Mouse (Mus musculus) forebrain, postnatal 0 days (tissue): ENCODE measurements at regions not wholly inside any gene's neighbourhood (a gene's known extent, or its start where the extent isn't known, plus 50 kb on each side); places are given as distances from the start of the nearest gene placed in this dataset.

Source experiments
- ATAC-seq: fragments of 200-750 bp; cut with Nextera tagmentation; 2 replicates; pipeline ENCODE4 v1.8.0; 2017; ENCODE audit warnings: mild to moderate bottlenecking, moderate library complexity
- DNase-seq: peaks from one replicate; pipeline ENCODE4 v3.0.0-alpha.2; 2015
- H3K27ac ChIP-seq: fragments of 300-500 bp; sonication (generic); 2 replicates; pipeline ENCODE4 v1.5.1; 2014; ENCODE audit warnings: low read depth, mild to moderate bottlenecking, antibody characterized with exemption, low read length, moderate library complexity, mixed read lengths
- H3K27me3 ChIP-seq: fragments of 300-500 bp; sonication (generic); 2 replicates; pipeline ENCODE4 v1.6.1; 2014; ENCODE audit warnings: mild to moderate bottlenecking, low read length, mixed read lengths; ENCODE audit not compliant: insufficient read depth
- H3K36me3 ChIP-seq: fragments of 300-500 bp; sonication (generic); 2 replicates; pipeline ENCODE4 v1.6.1; 2014; ENCODE audit warnings: mild to moderate bottlenecking, moderate library complexity; ENCODE audit not compliant: insufficient read depth
- H3K4me1 ChIP-seq: fragments of 300-500 bp; sonication (generic); 2 replicates; pipeline ENCODE4 v1.6.1; 2014; ENCODE audit warnings: antibody characterized with exemption; ENCODE audit not compliant: insufficient read depth
- H3K4me2 ChIP-seq: fragments of 300-500 bp; sonication (generic); 2 replicates; pipeline ENCODE4 v1.6.1; 2014; ENCODE audit warnings: low read depth, mild to moderate bottlenecking, moderate library complexity
- H3K4me3 ChIP-seq: fragments of 300-500 bp; sonication (generic); 2 replicates; pipeline ENCODE4 v1.5.1; 2014; ENCODE audit warnings: low read depth, low read length, mixed read lengths
- H3K9ac ChIP-seq: fragments of 300-500 bp; sonication (generic); 2 replicates; pipeline ENCODE4 v1.6.1; 2014; ENCODE audit warnings: mild to moderate bottlenecking
- H3K9me3 ChIP-seq: fragments of 300-500 bp; sonication (generic); 2 replicates; pipeline ENCODE4 v1.6.1; 2016; ENCODE audit warnings: low read length
- CTCF ChIP-seq: sonication (generic); IDR thresholded peaks from 2 replicates; pipeline ENCODE4 v1.5.1; 2016; ENCODE audit warnings: antibody characterized with exemption, control low read depth, low read depth
- WGBS: fragments of 180-500 bp; shearing (Covaris S2); extraction: QIAGEN DNeasy Blood & Tissue Kit; methylation state at CpG from one replicate; pipeline ENCODE4 v1.1.7; 2014; 5-methylcytosine and 5-hydroxymethylcytosine counted together

- Histone ChIP-seq H3K9ac (no peak overlapping the region), H3K36me3 (no peaks in the 10 kb centered on the region), H3K9me3 (no peaks in the 10 kb centered on the region), H3K27ac (no peak overlapping the region), H3K4me2 (no peak overlapping the region), H3K27me3 (no peaks in the 10 kb centered on the region), H3K4me1 (no peaks in the 10 kb centered on the region), H3K4me3 (no peak overlapping the region)
- no peak for ATAC-seq
- WGBS: 47% methylated on average over 10 of the region's 10 CpGs
- DNase-seq: no peak
- no peak for TF ChIP-seq CTCF
Measured at GRCm38 (mm10) chr4:89366581-89367141, 55.8 kb upstream of the Cdkn2b start.

- Histone ChIP-seq H3K36me3 (no peaks in the 10 kb centered on the region), H3K4me2 (no peak overlapping the region), H3K4me3 (no peak overlapping the region), H3K9ac (no peak overlapping the region), H3K27ac (no peak overlapping the region), H3K4me1 (no peaks in the 10 kb centered on the region), H3K27me3 (no peaks in the 10 kb centered on the region), H3K9me3 (no peaks in the 10 kb centered on the region)
- ATAC-seq: no peak
- 39% methylated on average over 5 of the region's 5 CpGs for WGBS
- no peak for TF ChIP-seq CTCF
- DNase-seq: no peak
Measured at GRCm38 (mm10) chr4:89365875-89366274, 55.0 kb upstream of the Cdkn2b start.

- Histone ChIP-seq H3K9me3 (no peaks in the 10 kb centered on the region), H3K36me3 (no peaks in the 10 kb centered on the region), H3K4me2 (no peak overlapping the region), H3K27ac (no peak overlapping the region), H3K9ac (no peak overlapping the region), H3K4me1 (no peaks in the 10 kb centered on the region), H3K4me3 (no peak overlapping the region), H3K27me3 (no peaks in the 10 kb centered on the region)
- ATAC-seq (no peak), DNase-seq (no peak)
- WGBS: 69% methylated on average over 2 of the region's 2 CpGs
- TF ChIP-seq CTCF: no peak
Measured at GRCm38 (mm10) chr4:89363150-89363683, 52.4 kb upstream of the Cdkn2b start.

- Histone ChIP-seq H3K4me2 (no peak overlapping the region), H3K4me3 (no peak overlapping the region), H3K36me3 (no peaks in the 10 kb centered on the region), H3K27me3 (no peaks in the 10 kb centered on the region), H3K4me1 (no peaks in the 10 kb centered on the region), H3K9me3 (no peaks in the 10 kb centered on the region), H3K9ac (no peak overlapping the region), H3K27ac (no peak overlapping the region)
- ATAC-seq (no peak), DNase-seq (no peak)
- WGBS: 65% methylated on average over 3 of the region's 3 CpGs
- no peak for TF ChIP-seq CTCF
Measured at GRCm38 (mm10) chr4:89362650-89363049, 51.8 kb upstream of the Cdkn2b start.

GRCm38 (mm10) chr4:89361316-89361715 lies 50.5 kb upstream of the Cdkn2b start:
- no peak for ATAC-seq
- Histone ChIP-seq H3K9ac (no peak overlapping the region), H3K9me3 (no peaks in the 10 kb centered on the region), H3K4me3 (no peak overlapping the region), H3K27me3 (no peaks in the 10 kb centered on the region), H3K4me2 (no peak overlapping the region), H3K36me3 (no peaks in the 10 kb centered on the region), H3K27ac (no peak overlapping the region), H3K4me1 (no peaks in the 10 kb centered on the region)
- TF ChIP-seq CTCF: no peak
- WGBS: 92% methylated on average over 7 of the region's 7 CpGs
- no peak for DNase-seq
